Mouse (Mus musculus): Measurements from ENCODE around the gene B4galnt4. TPM values are rescaled to one million over a fixed set of nuclear protein-coding genes. Genes with fewer than 3 reads are reported as not detected.

B4galnt4 gene
- polyA plus RNA-seq, 1 experiment from 2014 or later = not detected

GRCm38 (mm10) chr7:141073782-141074181, 12.9 kb downstream of the B4galnt4 start:
- 71% methylated on average over 4 of the region's 4 CpGs for WGBS (ENCODE audit: missing documents)
- no peaks in the 10 kb centered on the region for H3K36me3 ChIP-seq (ENCODE audit: inconsistent target)
- H3K4me3 ChIP-seq (ENCODE audit: inconsistent target) = no peak overlapping the region
- no peaks in the 10 kb centered on the region for H3K79me2 ChIP-seq (ENCODE audit: inconsistent target)
- no peak overlapping the region for H3K27ac ChIP-seq

DNA sequence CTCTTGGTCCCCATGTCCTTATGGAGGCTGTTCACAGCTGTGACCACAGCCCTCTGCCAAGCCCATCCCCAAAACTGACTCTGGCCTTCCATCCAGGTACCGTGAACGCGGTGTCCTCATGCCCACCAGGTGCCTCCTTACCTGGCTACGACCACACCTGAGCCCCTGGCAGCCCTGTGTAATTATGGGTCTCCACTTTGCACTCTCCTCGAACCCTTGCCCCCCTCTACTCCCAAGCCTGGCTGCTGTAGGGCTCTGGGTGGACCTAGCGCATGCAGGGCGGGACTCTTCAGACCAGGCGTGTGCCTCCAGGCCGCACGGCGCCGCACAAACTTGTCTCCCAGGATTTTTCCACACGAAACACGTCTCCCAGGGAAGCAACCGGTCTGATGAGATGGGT, 16.9 kb downstream of the B4galnt4 start, which contains the start of gene Pkp3:
Pkp3 (plus strand) TSS at position 378 of the 400 bp plus-strand sequence.
- H3K27ac ChIP-seq = no peak within 1 kb of the TSS
- H3K36me3 ChIP-seq (ENCODE audit: inconsistent target) = no peaks in the 10 kb centered on the region
- no peaks in the 10 kb centered on the region for H3K79me2 ChIP-seq (ENCODE audit: inconsistent target)
- H3K4me3 ChIP-seq (ENCODE audit: inconsistent target) = no peak within 1 kb of the TSS
- 91% methylated on average over 15 of the region's 15 CpGs for WGBS (ENCODE audit: missing documents)

DNA sequence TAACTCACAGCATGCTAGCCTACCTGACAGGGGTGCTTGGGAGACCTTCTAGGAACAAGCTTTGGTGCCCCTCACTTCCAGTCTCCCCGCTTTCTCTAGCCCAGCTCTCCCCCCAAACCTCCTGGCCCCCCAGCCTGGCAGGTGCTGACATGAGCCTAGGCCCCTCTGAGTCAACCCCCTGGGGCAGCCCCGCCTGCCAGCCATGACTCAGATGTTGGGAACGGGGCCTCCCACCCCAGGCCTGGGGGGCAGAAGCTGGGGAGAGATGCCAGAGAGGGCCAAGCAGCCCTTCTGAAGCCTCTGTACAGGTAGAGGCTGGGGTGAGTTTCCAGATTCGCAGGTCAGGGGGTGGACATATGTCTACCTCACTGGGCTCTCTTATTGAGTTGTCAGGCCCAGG, 18.0 kb downstream of the B4galnt4 start:
- 93% methylated on average over 4 of the region's 4 CpGs for WGBS (ENCODE audit: missing documents)
- Histone ChIP-seq H3K27ac (no peak overlapping the region), H3K79me2 (ENCODE audit: inconsistent target) (no peaks in the 10 kb centered on the region), H3K4me3 (ENCODE audit: inconsistent target) (no peak overlapping the region), H3K36me3 (ENCODE audit: inconsistent target) (no peaks in the 10 kb centered on the region)

DNA sequence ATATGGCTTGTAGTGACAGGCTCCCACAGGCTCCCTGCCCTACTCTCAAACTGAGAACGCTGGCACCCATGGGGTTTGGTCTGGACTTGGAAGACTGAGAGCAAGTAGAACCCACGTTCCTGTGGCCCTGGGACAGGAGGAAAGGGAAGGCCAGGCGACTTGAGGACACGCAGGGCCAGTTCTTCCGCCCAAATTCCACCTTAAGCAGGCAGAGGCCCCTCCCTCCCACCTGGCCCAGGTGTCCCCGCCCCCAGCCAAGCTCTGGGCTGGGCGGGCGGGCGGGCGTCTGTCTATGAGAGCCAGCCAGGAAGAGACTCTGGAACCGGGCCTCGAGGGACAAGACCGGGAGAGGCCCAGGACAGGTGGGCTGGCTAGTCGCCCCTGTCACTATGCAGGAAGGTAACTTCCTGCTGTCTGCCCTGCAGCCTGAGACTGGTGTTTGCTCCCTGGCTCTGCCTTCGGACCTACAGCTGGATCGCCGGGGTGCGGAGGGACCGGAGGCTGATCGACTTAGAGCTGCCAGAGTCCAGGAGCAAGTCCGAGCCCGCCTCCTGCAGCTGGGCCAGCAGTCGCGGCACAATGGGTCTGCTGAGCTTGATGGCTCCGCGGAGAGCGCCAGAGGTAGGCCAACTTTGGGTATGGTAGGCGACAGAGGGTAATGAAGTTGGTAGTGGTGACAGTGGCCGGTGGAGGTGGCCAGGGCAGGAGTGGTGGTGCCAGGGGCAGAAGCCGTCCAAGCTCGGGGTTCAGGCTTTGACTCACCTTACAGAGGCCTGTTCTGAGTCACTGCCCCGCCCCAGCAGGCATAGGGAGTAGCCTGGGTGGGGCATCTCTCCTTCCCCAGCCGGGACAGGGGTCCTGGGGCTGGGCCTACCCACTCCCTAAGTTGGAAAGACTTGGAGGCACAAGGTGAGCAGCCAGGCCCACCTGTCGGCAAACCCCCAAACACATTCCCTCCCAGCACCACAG, 18.9 kb downstream of the B4galnt4 start:
- H3K79me2 ChIP-seq (ENCODE audit: inconsistent target) = no peaks in the 10 kb centered on the region
- no peak overlapping the region for H3K4me3 ChIP-seq (ENCODE audit: inconsistent target)
- H3K27ac ChIP-seq = no peak overlapping the region
- H3K36me3 ChIP-seq (ENCODE audit: inconsistent target) = no peaks in the 10 kb centered on the region
- WGBS (ENCODE audit: missing documents) = 91% methylated on average over 34 of the region's 34 CpGs

DNA sequence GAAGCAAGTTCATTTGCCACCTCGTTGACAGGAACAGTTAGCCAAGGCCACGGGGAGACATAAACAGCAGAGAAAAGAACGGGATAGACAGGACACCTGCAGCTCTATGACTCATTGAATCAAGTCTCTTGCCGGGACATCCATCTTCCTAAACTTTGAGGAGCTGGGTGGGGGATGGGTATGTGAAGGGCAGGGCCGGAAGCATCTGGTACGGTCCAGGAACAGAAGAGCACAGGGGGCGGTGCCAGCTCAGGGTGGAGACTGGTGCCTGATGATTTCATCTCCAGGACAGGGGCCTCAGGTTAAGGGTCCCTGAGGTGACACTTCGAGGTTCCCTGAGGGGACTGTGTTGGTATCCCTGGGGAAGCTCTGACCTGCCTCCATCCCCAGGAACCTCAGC, 27.0 kb downstream of the B4galnt4 start:
- Histone ChIP-seq H3K27ac (no peak overlapping the region), H3K36me3 (ENCODE audit: inconsistent target) (no peaks in the 10 kb centered on the region), H3K79me2 (ENCODE audit: inconsistent target) (no peaks in the 10 kb centered on the region), H3K4me3 (ENCODE audit: inconsistent target) (no peak overlapping the region; the same call in 1 of the 2 replicates)
- 21% methylated on average over 8 of the region's 8 CpGs for WGBS (ENCODE audit: missing documents)

GRCm38 (mm10) chr7:141088473-141088872, 27.6 kb downstream of the B4galnt4 start:
- no peak overlapping the region for H3K27ac ChIP-seq
- H3K79me2 ChIP-seq (ENCODE audit: inconsistent target) = no peaks in the 10 kb centered on the region
- WGBS (ENCODE audit: missing documents) = 14% methylated on average over 18 of the region's 18 CpGs
- H3K4me3 ChIP-seq (ENCODE audit: inconsistent target) = no peak overlapping the region; the same call in 1 of the 2 replicates
- no peaks in the 10 kb centered on the region for H3K36me3 ChIP-seq (ENCODE audit: inconsistent target)

DNA sequence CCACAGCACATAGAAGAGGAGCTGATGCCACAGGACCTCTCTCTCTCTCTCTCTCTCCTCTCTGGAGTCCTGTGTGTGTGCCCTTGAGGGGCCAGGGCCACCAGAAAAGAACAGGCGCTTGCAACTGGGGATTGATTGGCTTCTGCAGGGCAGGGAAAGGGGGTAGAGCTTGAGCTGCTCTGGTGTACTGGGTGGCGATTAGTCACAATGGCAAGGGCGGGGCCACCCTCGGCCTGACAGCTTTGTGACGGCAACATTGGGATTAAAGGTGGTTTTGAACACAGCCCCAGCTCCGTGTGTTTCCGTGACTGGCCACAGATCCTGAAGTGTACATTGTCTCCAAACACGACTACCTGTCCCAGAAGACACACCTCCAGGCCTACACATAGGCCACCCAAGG, 29.3 kb downstream of the B4galnt4 start:
- Histone ChIP-seq H3K79me2 (ENCODE audit: inconsistent target) (no peaks in the 10 kb centered on the region), H3K36me3 (ENCODE audit: inconsistent target) (no peaks in the 10 kb centered on the region), H3K27ac (no peak overlapping the region), H3K4me3 (ENCODE audit: inconsistent target) (no peak overlapping the region)
- 82% methylated on average over 7 of the region's 8 CpGs for WGBS (ENCODE audit: missing documents)

DNA sequence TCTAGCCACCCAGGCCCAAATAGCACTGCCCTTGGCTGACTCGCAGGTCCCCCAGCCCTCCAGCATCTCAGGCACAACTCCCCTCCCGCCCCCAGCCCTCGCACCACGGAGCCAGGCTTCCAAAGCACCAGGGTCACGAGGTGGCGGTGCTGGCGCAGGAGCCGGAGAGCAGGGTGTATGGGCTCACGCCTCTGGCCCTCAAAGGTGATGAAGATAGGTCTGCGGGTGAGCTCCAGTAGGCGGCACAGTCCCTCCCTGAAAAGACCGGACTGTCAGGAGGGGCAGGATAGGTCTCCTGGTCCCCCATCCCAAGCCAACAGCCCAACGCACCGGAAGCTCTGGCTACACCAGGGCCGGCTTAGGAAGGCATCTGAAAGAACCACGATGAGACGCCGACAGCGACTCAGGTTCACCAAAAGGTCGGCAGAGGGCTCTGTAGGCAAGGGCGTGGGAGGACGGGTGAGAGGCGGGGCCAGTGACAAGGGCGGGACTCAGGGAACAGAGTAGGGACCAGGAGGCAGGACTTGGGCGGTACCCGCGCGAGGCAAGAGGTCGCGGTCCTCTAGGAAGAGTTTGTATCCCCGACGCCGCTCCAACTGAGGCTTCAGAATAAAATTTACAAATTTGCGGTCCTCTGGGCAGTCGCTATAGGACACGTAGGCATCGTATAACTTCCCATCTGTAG, 31.3 kb downstream of the B4galnt4 start:
- Histone ChIP-seq H3K4me3 (ENCODE audit: inconsistent target) (no peak overlapping the region), H3K79me2 (ENCODE audit: inconsistent target) (no peaks in the 10 kb centered on the region), H3K36me3 (ENCODE audit: inconsistent target) (no peaks in the 10 kb centered on the region), H3K27ac (no peak overlapping the region)
- 35% methylated on average over 26 of the region's 37 CpGs for WGBS (ENCODE audit: missing documents)

DNA sequence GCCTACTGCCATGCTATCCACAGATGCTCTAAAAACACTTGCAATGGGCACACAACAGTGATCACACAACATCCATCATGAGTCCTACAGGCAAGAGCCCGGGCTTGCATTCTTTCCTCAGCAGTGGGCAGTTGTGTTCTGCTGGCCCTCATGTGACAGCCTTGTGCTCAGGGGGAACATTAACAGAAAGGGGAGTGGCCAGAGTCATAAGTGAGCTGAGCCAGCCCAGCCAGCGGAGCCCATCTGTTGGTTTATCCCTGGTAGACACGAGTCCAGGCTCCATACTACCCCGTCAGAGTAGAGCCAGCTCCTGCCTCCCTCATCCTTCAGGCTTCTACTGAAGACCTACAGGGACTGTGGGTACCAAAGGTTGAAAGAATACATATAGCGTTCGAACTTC, 33.0 kb downstream of the B4galnt4 start:
- Histone ChIP-seq H3K79me2 (ENCODE audit: inconsistent target) (no peaks in the 10 kb centered on the region), H3K27ac (no peak overlapping the region), H3K36me3 (ENCODE audit: inconsistent target) (no peaks in the 10 kb centered on the region), H3K4me3 (ENCODE audit: inconsistent target) (no peak overlapping the region)
- WGBS (ENCODE audit: missing documents) = 95% methylated on average over 6 of the region's 6 CpGs

DNA sequence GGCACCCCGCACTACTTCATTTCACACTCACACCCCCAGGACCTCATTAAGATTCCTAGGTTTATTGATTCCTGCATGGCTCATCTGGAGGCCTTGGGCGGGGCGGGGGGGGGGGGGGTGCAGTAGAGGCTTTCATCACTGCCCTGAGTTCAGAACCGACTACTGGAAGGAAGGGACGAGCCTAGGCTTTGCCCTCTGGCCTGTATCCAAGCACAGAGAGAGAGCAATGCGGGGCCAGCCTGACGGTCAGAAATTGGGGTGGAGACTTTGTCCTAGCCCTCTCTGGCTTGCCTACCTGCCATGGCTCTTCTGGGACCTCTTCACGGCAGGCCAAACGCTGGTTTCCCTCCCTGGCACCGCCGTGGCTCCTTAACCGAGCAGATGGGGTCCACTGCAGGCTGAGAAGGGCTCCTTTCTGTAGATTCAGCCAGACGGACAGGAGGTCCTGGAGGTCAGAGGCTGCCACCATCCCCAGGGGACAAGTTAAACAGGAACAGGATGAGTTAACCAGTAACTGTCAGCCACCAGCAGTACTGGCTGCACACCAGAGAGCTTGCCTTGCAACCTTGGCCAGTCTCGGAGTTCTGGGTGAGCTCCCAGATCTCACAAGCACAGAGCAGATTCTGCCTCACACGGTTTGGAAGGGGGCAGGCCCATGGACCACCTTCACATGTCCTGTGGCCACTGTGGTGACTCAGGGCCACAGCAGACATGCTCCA, 33.7 kb downstream of the B4galnt4 start:
- 77% methylated on average over 14 of the region's 15 CpGs for WGBS (ENCODE audit: missing documents)
- H3K4me3 ChIP-seq (ENCODE audit: inconsistent target) = no peak overlapping the region
- no peak overlapping the region for H3K27ac ChIP-seq
- no peaks in the 10 kb centered on the region for H3K36me3 ChIP-seq (ENCODE audit: inconsistent target)
- no peaks in the 10 kb centered on the region for H3K79me2 ChIP-seq (ENCODE audit: inconsistent target)

DNA sequence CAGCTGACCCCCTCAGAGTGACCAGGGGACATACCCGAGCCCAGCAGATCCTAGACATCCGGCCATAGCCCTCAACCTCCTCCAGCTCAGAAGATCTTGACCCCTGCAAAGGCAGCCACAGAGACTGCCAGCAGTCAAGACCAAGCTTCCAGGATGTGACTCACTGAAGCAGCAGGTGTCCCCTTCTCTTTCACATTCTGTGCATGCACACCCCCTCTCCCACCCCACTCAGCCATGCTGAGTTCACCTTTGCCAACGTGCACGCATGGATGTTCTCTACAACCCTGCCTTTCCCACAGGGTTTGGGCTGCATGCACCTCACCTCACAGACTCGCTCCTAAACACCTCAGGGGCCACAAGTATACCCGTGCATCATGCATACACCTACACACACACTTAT, 35.1 kb downstream of the B4galnt4 start:
- no peak overlapping the region for H3K27ac ChIP-seq
- no peaks in the 10 kb centered on the region for H3K79me2 ChIP-seq (ENCODE audit: inconsistent target)
- H3K4me3 ChIP-seq (ENCODE audit: inconsistent target) = peak overlapping the region; percentile 7; the same call in 1 of the 2 replicates
- 39% methylated on average over 5 of the region's 6 CpGs for WGBS (ENCODE audit: missing documents)
- no peaks in the 10 kb centered on the region for H3K36me3 ChIP-seq (ENCODE audit: inconsistent target)

- Histone ChIP-seq H3K4me3 (ENCODE audit: inconsistent target) (peak overlapping the region; percentile 7; the same call in 1 of the 2 replicates), H3K27ac (no peak overlapping the region), H3K36me3 (ENCODE audit: inconsistent target) (no peaks in the 10 kb centered on the region), H3K79me2 (ENCODE audit: inconsistent target) (no peaks in the 10 kb centered on the region)
- 5% methylated on average over 6 of the region's 6 CpGs for WGBS (ENCODE audit: missing documents)
Observed at GRCm38 (mm10) chr7:141096649-141097056, 35.7 kb downstream of the B4galnt4 start.

- H3K36me3 ChIP-seq (ENCODE audit: inconsistent target) = no peaks in the 10 kb centered on the region
- no peak overlapping the region for H3K4me3 ChIP-seq (ENCODE audit: inconsistent target)
- no peaks in the 10 kb centered on the region for H3K79me2 ChIP-seq (ENCODE audit: inconsistent target)
- H3K27ac ChIP-seq = no peak overlapping the region
- WGBS (ENCODE audit: missing documents) = 68% methylated on average over 5 of the region's 5 CpGs
Observed at GRCm38 (mm10) chr7:141097177-141097576, 36.3 kb downstream of the B4galnt4 start.

DNA sequence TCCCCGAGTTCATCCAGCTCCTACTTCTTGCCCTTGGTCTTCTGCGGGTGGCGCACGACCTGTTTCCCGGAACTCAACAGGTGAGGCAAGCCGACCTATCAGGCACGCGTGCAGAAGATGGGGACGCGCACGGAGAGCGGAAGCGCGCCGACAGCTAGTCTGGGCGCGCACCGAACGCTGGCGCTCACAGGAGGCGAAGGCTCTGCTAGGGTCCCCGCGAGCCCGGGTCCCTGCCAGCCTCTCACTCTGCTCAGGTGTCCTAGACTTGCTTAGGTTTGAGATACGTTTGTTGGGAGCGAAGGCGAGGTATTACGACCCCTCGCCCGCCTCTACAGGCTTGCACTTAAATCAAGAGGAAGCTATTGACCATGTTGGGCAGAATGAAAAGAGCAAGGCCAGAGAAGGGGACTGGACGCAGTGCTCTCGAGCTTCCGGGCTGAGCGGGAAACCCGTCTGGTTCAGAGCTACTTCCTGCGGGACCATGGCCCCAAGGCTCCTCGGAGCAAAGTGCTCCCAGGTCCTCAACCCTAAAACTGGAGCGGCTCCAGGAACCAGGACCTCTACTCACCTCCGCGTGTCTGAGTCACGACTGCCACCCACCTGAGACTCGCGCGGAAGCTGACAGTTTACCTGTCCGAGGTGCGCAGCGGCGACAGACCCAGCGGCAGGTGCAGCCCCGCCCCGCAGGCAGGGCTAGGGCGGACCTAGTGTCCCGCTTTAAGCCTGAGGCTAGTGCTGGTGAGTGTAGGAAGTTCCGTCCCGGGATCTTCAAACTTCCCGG, 39.2 kb downstream of the B4galnt4 start, which contains the start of gene Sigirr:
Sigirr (minus strand) TSS at position 662 of the 781 bp plus-strand sequence.
- no peak within 1 kb of the TSS for H3K27ac ChIP-seq
- no peaks in the 10 kb centered on the region for H3K79me2 ChIP-seq (ENCODE audit: inconsistent target)
- H3K4me3 ChIP-seq (ENCODE audit: inconsistent target) = no peak within 1 kb of the TSS
- no peaks in the 10 kb centered on the region for H3K36me3 ChIP-seq (ENCODE audit: inconsistent target)
- WGBS (ENCODE audit: missing documents) = 11% methylated on average over 56 of the region's 56 CpGs

All from macrophage (primary cell).